Mouse (Mus musculus): ENCODE measurements around the gene Abcg8. TPM values are rescaled to one million over a fixed set of nuclear protein-coding genes. Genes with fewer than 3 reads are reported as not detected.

The Abcg8 gene
- polyA plus RNA-seq, 1 experiment from 2014 or later, result 0.35 TPM

DNA sequence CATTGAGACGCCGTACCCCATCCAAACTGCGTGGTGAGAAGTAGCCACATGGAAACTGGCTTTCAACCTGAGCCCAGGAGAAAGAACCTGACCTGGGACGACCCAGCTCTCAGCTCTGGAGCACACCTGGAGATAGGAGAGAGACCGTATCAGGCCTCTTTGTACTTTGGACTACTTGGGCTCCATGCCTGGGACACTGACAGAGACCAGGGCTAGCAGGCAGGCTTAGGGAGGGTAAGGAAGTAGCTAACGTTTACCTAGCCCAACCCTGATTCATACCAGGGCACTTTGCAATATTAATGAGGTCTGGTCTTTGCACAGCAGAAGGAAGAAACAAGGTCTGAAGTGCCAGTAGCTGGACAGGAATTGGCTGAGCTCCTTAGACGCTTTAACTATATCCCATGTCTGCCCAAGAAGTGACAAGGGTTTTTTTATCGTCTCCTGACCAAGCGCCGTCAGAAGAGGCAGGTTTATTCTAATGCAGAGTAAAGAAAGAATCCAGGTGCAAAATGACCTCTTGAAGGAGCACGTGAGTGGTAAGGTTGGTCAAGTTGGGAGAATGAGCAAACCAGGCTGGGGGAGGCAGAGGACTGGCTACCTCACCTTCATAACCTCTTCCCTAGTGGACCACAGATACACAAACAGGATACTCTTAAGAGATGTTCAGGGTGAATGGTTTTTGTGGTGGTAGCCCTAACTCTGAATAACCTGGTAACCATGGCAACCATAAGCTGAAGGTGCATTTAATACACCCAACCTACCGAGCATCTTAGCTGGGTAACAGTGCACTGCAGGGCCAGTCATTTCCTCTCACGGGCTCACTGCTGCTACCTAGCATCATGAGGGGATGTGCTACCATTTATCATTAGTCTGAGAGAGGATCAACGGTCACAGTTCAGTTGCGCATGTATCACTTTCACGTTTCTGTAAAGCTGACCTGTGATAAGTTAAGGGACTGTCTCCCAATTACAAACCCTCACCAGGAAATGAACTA lies 3.4 kb upstream of the Abcg8 start:
- no peak overlapping the region for H3K9ac ChIP-seq (ENCODE audit: low read depth, low read length)
- 48% methylated on average over 16 of the region's 16 CpGs for WGBS
- H3K9me3 ChIP-seq (ENCODE audit: control insufficient read depth, low read length), result no peaks in the 10 kb centered on the region
- no peaks in the 10 kb centered on the region for H3K27me3 ChIP-seq (ENCODE audit: control insufficient read depth, insufficient read depth, low read length)
- H3K4me2 ChIP-seq (replicated peaks; ENCODE audit: low read depth, low read length), result no peak overlapping the region
- no peak overlapping the region for H3K27ac ChIP-seq (ENCODE audit: low read depth, low read length)
- H3K4me3 ChIP-seq (ENCODE audit: low read length), result no peak overlapping the region
- ATAC-seq (ENCODE audit: low FRiP score, low TSS enrichment), result no peak
- H3K36me3 ChIP-seq (ENCODE audit: control insufficient read depth, insufficient read depth, low read length), result no peaks in the 10 kb centered on the region
- peaks cover 5% of the 10 kb centered on the region for H3K4me1 ChIP-seq (ENCODE audit: control insufficient read depth, insufficient read depth, low read length)

DNA sequence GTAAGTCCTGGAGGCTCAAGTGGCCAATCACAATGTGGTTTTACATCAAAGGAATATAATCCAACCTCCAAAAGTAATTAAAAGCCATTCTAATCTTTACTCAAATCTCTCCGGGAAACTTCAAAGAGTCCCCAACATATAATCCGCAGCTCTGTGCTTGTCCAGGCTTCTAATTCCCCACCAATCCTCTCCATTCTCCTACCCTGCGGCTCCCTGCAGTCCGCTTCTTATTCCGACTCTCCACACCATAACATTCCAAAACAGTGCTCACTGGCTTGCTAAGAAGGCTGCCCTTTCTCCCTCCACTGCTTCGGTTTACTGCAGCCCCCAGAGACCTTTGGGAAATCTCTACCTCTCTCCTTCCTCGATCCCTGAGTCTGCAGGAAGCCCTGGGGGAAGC lies 2.1 kb upstream of the Abcg8 start:
- Histone ChIP-seq H3K4me1 (ENCODE audit: control insufficient read depth, insufficient read depth, low read length) (peaks cover 5% of the 10 kb centered on the region), H3K9ac (ENCODE audit: low read depth, low read length) (no peak overlapping the region), H3K27me3 (ENCODE audit: control insufficient read depth, insufficient read depth, low read length) (no peaks in the 10 kb centered on the region), H3K9me3 (ENCODE audit: control insufficient read depth, low read length) (no peaks in the 10 kb centered on the region), H3K4me2 (replicated peaks; ENCODE audit: low read depth, low read length) (0 out of 2 replicates have a peak overlapping the region, but pooled peaks have one; percentile 10), H3K36me3 (ENCODE audit: control insufficient read depth, insufficient read depth, low read length) (no peaks in the 10 kb centered on the region), H3K4me3 (ENCODE audit: low read length) (no peak overlapping the region), H3K27ac (ENCODE audit: low read depth, low read length) (no peak overlapping the region)
- WGBS, result 27% methylated on average over 7 of the region's 7 CpGs
- no peak for ATAC-seq (ENCODE audit: low FRiP score, low TSS enrichment)

DNA sequence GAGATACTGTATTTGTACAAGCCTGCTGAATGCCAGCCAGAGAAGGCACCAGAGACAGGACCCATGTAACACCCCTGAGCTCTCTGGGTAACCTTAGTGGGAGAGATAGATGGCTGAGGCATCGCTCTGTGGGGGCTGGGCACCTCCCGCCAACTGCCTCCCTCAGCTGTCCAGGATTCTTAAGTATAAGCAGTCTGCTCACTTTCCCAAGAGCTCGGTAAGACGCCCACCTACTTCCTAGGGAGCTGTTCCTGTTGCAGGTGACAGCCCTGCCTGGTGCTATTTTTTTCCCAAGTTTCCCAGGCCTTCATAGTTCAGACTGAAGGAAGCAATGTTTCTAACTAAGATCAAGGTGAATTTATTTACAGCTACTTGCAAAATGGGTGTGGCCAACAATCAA lies 898 bp upstream of the Abcg8 start:
- 50% methylated on average over 4 of the region's 4 CpGs for WGBS
- Histone ChIP-seq H3K4me3 (ENCODE audit: low read length) (peak overlapping the region; percentile 30; the same call in 1 of the 2 replicates), H3K27ac (ENCODE audit: low read depth, low read length) (no peak overlapping the region), H3K4me2 (replicated peaks; ENCODE audit: low read depth, low read length) (peak overlapping the region; percentile 62), H3K36me3 (ENCODE audit: control insufficient read depth, insufficient read depth, low read length) (no peaks in the 10 kb centered on the region), H3K9me3 (ENCODE audit: control insufficient read depth, low read length) (no peaks in the 10 kb centered on the region), H3K4me1 (ENCODE audit: control insufficient read depth, insufficient read depth, low read length) (peaks cover 5% of the 10 kb centered on the region), H3K27me3 (ENCODE audit: control insufficient read depth, insufficient read depth, low read length) (no peaks in the 10 kb centered on the region), H3K9ac (ENCODE audit: low read depth, low read length) (no peak overlapping the region)
- no peak for ATAC-seq (ENCODE audit: low FRiP score, low TSS enrichment)

DNA sequence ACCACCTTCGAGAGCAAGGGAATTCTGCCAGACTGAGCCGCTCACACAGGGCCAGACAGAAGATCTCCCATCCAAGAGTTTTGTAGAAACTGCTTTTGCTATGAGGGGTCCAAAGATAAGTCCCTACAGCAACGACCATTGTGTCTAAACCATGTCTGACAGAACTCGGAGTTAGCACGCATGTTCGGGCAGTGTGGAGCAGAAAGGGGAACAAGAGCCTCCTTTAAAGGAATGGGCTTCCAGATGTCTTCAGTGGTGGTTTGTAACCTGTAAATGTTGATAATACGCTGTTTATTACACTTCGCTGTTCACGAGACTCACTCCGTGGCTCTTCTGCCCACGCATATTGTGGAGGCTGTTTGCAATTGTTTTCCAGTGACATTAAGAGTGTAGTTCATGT lies 1.5 kb downstream of the Abcg8 start:
- 84% methylated on average over 11 of the region's 11 CpGs for WGBS
- ATAC-seq (ENCODE audit: low FRiP score, low TSS enrichment), result no peak
- Histone ChIP-seq H3K4me3 (ENCODE audit: low read length) (no peak overlapping the region), H3K4me1 (ENCODE audit: control insufficient read depth, insufficient read depth, low read length) (peaks cover 5% of the 10 kb centered on the region), H3K9ac (ENCODE audit: low read depth, low read length) (no peak overlapping the region), H3K4me2 (replicated peaks; ENCODE audit: low read depth, low read length) (no peak overlapping the region), H3K36me3 (ENCODE audit: control insufficient read depth, insufficient read depth, low read length) (no peaks in the 10 kb centered on the region), H3K27ac (ENCODE audit: low read depth, low read length) (no peak overlapping the region), H3K9me3 (ENCODE audit: control insufficient read depth, low read length) (no peaks in the 10 kb centered on the region), H3K27me3 (ENCODE audit: control insufficient read depth, insufficient read depth, low read length) (no peaks in the 10 kb centered on the region)

DNA sequence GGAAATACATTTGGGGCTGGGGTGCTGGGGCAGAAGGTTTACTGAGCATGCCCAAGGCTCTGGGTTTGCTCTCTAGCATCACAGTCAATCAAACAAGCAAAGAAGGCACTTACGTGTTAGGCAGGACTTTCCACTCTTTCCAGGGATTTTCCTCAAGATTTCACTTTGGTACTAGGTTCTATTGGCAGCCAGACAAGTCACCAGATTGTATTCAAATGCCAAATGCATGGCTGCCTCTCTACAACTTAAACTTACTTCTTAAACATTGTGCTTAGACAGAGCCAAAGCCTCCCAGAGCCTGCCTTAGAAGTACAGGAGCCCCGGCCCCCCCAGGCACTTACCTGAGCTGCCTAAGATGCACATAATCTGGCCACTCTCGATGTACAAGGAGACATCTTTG lies 5.6 kb downstream of the Abcg8 start:
- no peak overlapping the region for H3K4me2 ChIP-seq (replicated peaks; ENCODE audit: low read depth, low read length)

DNA sequence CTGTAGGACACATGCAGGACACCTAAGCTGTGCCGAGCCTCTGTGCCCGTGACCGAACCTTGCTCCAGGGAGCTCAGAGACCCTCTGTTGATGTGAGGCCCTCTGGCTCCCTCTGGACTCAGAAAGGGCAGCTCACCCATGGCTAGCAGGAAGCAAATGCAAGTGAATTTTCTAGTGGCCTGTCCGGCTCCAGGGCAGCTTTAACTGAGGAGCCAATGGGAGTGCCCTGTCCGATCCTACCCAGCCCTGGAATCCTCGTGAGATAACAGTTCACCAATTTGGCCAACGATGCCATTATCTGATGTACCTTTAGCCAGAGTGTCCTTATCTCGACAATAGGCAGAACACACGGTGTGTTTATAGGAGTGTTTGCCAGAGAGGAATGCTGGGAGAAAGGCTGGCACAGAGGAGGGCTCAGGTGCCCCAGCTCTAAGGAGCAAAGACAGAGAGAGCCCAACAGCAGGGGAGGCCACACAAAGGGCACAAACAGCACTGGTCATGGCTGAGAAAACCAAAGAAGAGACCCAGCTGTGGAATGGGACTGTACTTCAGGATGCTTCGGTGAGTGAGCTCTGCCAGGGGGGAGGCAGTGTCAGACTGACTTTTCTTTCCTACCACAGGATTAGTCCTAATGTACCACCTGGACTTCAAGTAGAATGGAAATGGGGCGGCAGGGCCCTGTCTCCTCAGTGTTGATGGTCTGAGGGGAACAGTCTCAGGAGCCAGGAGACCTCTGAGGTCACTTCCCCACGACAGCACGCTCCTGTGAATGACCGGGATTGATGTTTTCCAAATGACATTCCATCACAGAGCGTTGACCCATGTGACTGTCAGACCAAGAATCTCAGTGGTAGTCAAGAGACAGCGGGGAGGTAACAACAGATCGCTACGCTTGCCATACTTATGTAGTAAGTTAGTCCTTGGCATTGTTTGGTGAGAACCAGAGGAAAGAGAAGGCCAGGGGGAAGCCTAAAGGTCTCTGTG lies 6.9 kb downstream of the Abcg8 start, which contains the start of gene Abcg5:
Abcg5 (minus strand) TSS at position 278 of the 984 bp plus-strand sequence.
- no peak within 1 kb of the TSS for H3K4me3 ChIP-seq (ENCODE audit: low read length)
- H3K27me3 ChIP-seq (ENCODE audit: control insufficient read depth, insufficient read depth, low read length), result no peaks in the 10 kb centered on the region
- H3K4me2 ChIP-seq (replicated peaks; ENCODE audit: low read depth, low read length), result no peak within 1 kb of the TSS
- H3K27ac ChIP-seq (ENCODE audit: low read depth, low read length), result no peak within 1 kb of the TSS
- H3K36me3 ChIP-seq (ENCODE audit: control insufficient read depth, insufficient read depth, low read length), result no peaks in the 10 kb centered on the region
- peaks cover 8% of the 10 kb centered on the region; the same call in 1 of the 2 replicates for H3K4me1 ChIP-seq (ENCODE audit: control insufficient read depth, insufficient read depth, low read length)
- 65% methylated on average over 18 of the region's 18 CpGs for WGBS
- no peaks in the 10 kb centered on the region for H3K9me3 ChIP-seq (ENCODE audit: control insufficient read depth, low read length)
- H3K9ac ChIP-seq (ENCODE audit: low read depth, low read length), result no peak within 1 kb of the TSS
- ATAC-seq (ENCODE audit: low FRiP score, low TSS enrichment), result 0 out of 2 replicates have a peak, but pooled peaks have one; percentile 21

More for the DNA sequence above, 5.6 kb downstream of the Abcg8 start:
- Histone ChIP-seq H3K9me3 (ENCODE audit: control insufficient read depth, low read length) (no peaks in the 10 kb centered on the region), H3K9ac (ENCODE audit: low read depth, low read length) (no peak overlapping the region), H3K27ac (ENCODE audit: low read depth, low read length) (no peak overlapping the region), H3K27me3 (ENCODE audit: control insufficient read depth, insufficient read depth, low read length) (no peaks in the 10 kb centered on the region), H3K4me1 (ENCODE audit: control insufficient read depth, insufficient read depth, low read length) (peaks cover 8% of the 10 kb centered on the region; the same call in 1 of the 2 replicates), H3K36me3 (ENCODE audit: control insufficient read depth, insufficient read depth, low read length) (no peaks in the 10 kb centered on the region), H3K4me3 (ENCODE audit: low read length) (no peak overlapping the region)
- 90% methylated on average over 3 of the region's 3 CpGs for WGBS
- ATAC-seq (ENCODE audit: low FRiP score, low TSS enrichment), result no peak

DNA sequence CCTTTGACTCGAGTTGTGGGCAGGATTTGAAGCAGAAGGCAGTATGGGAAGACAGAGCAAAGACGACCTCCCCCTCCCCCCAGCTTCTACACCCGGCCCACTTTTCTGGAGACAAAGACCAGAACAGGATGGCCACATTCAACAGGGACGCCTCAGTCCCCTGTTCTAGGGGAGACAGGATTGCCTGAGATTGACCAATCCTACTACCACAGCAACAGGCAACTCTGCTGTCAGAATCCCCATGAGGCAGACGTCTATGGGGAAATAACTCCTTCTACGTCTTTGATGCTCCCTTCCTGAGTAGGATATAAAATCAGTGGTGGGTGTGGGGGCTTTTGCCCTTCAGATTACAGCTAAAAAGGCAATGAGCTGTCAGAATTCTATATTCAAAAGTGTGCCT lies 8.2 kb downstream of the Abcg8 start:
- peaks cover 8% of the 10 kb centered on the region; the same call in 1 of the 2 replicates for H3K4me1 ChIP-seq (ENCODE audit: control insufficient read depth, insufficient read depth, low read length)
- no peak overlapping the region for H3K27ac ChIP-seq (ENCODE audit: low read depth, low read length)
- H3K27me3 ChIP-seq (ENCODE audit: control insufficient read depth, insufficient read depth, low read length), result no peaks in the 10 kb centered on the region
- no peak for ATAC-seq (ENCODE audit: low FRiP score, low TSS enrichment)
- no peak overlapping the region for H3K9ac ChIP-seq (ENCODE audit: low read depth, low read length)
- WGBS, result 22% methylated on average over 6 of the region's 6 CpGs
- no peaks in the 10 kb centered on the region for H3K9me3 ChIP-seq (ENCODE audit: control insufficient read depth, low read length)
- H3K4me3 ChIP-seq (ENCODE audit: low read length), result no peak overlapping the region
- no peaks in the 10 kb centered on the region for H3K36me3 ChIP-seq (ENCODE audit: control insufficient read depth, insufficient read depth, low read length)
- no peak overlapping the region for H3K4me2 ChIP-seq (replicated peaks; ENCODE audit: low read depth, low read length)

DNA sequence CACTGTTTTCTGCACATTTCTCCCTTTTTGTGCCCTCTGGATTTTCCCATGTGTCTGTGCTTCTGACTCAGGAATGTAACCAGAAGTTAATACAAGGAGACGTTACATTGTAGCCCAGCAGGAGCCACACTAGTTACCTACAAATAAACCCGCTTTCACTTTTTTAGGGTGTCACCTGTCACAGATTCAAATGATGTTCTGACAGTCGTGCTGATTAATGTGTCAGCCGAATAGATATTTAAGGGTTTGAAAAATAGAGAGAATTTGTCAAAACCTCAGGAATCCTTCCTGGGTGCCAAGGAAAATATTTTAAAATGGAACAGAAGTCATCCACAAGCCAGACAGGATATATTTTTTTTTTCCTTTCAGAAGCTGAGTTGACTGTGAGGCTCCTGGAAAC lies 9.2 kb downstream of the Abcg8 start:
- WGBS, result 73% methylated on average over 4 of the region's 4 CpGs
- no peaks in the 10 kb centered on the region for H3K36me3 ChIP-seq (ENCODE audit: control insufficient read depth, insufficient read depth, low read length)
- H3K4me1 ChIP-seq (ENCODE audit: control insufficient read depth, insufficient read depth, low read length), result peaks cover 8% of the 10 kb centered on the region; the same call in 1 of the 2 replicates
- H3K4me3 ChIP-seq (ENCODE audit: low read length), result no peak overlapping the region
- H3K4me2 ChIP-seq (replicated peaks; ENCODE audit: low read depth, low read length), result no peak overlapping the region
- no peak for ATAC-seq (ENCODE audit: low FRiP score, low TSS enrichment)
- H3K9me3 ChIP-seq (ENCODE audit: control insufficient read depth, low read length), result no peaks in the 10 kb centered on the region
- H3K9ac ChIP-seq (ENCODE audit: low read depth, low read length), result no peak overlapping the region
- H3K27me3 ChIP-seq (ENCODE audit: control insufficient read depth, insufficient read depth, low read length), result no peaks in the 10 kb centered on the region
- H3K27ac ChIP-seq (ENCODE audit: low read depth, low read length), result no peak overlapping the region
